Comparison of ENCODE assay signal across 8 mouse cellular contexts in genomic region chr4:150073102-150073473, GRCm38 (mm10). TPM values are rescaled to one million over a fixed set of nuclear protein-coding genes. Genes with fewer than 3 reads are reported as not detected.
A peak's percentile ranks its signal among the peaks of the same experiment; 100 is the strongest.
DNase-seq lines count a peak whose midpoint lies in the region; ATAC-seq and TF ChIP-seq lines count a peak whose summit lies in the region.

No protein-coding gene starts in this region.

- H3K4me2 ChIP-seq in forebrain, embryonic 11.5 days (ENCODE audit: low read depth, low read length, severe bottlenecking): no peak overlapping the region
- H3K4me2 ChIP-seq in forebrain, embryonic 15.5 days (replicated peaks): no peak overlapping the region
- H3K4me2 ChIP-seq in midbrain, postnatal 0 days (ENCODE audit: low read depth, low read length, poor library complexity, severe bottlenecking): no peak overlapping the region

- 12% methylated on average over 8 of the region's 8 CpGs for WGBS in forebrain, embryonic 11.5 days
- WGBS in forebrain, embryonic 15.5 days: 15% methylated on average over 8 of the region's 8 CpGs
- WGBS in bone marrow, adult 2 months: 10% methylated on average over 8 of the region's 8 CpGs
- WGBS in midbrain, postnatal 0 days: 20% methylated on average over 8 of the region's 8 CpGs

- no peaks in the 10 kb centered on the region for H3K9me3 ChIP-seq in forebrain, embryonic 11.5 days (ENCODE audit: control insufficient read depth, low read length)
- H3K9me3 ChIP-seq in forebrain, embryonic 15.5 days: no peaks in the 10 kb centered on the region
- H3K9me3 ChIP-seq in midbrain, postnatal 0 days (ENCODE audit: low read length): no peaks in the 10 kb centered on the region

- H3K36me3 ChIP-seq in forebrain, embryonic 11.5 days (ENCODE audit: control insufficient read depth, insufficient read depth, low read length): no peaks in the 10 kb centered on the region
- H3K36me3 ChIP-seq in forebrain, embryonic 15.5 days: no peaks in the 10 kb centered on the region
- no peaks in the 10 kb centered on the region for H3K36me3 ChIP-seq in midbrain, postnatal 0 days (ENCODE audit: insufficient read depth, low read length)

- peak; percentile 94 for TF ChIP-seq CTCF in bone marrow, adult 2 months (IDR thresholded peaks at IDR 0.05; ENCODE audit: control insufficient read depth, insufficient read depth, low read length)
- peak; percentile 77 for TF ChIP-seq CTCF in midbrain, postnatal 0 days (IDR thresholded peaks at IDR 0.05)

- H3K27ac ChIP-seq in forebrain, embryonic 11.5 days (ENCODE audit: low read depth, low read length): no peak overlapping the region
- H3K27ac ChIP-seq in forebrain, embryonic 15.5 days (replicated peaks): no peak overlapping the region
- H3K27ac ChIP-seq in bone marrow, adult 2 months (ENCODE audit: control insufficient read depth, insufficient read depth, low read depth, low read length, poor library complexity): no peak overlapping the region
- no peak overlapping the region for H3K27ac ChIP-seq in midbrain, postnatal 0 days (ENCODE audit: low read depth, low read length)

- H3K4me1 ChIP-seq in forebrain, embryonic 11.5 days (replicated peaks; ENCODE audit: control insufficient read depth, insufficient read depth, low read length): no peaks in the 10 kb centered on the region; the same call in 1 of the 2 replicates
- no peaks in the 10 kb centered on the region for H3K4me1 ChIP-seq in forebrain, embryonic 15.5 days
- H3K4me1 ChIP-seq in bone marrow, adult 2 months (ENCODE audit: control insufficient read depth, insufficient read depth, low read length): peaks cover 2% of the 10 kb centered on the region; the same call in 1 of the 2 replicates
- H3K4me1 ChIP-seq in midbrain, postnatal 0 days (ENCODE audit: insufficient read depth, low read length): no peaks in the 10 kb centered on the region

- no peaks in the 10 kb centered on the region for H3K27me3 ChIP-seq in forebrain, embryonic 11.5 days (ENCODE audit: control insufficient read depth, insufficient read depth, low read length)
- no peaks in the 10 kb centered on the region for H3K27me3 ChIP-seq in forebrain, embryonic 15.5 days
- H3K27me3 ChIP-seq in midbrain, postnatal 0 days (ENCODE audit: insufficient read depth, low read length): no peaks in the 10 kb centered on the region

- no peak for TF ChIP-seq POLR2A in bone marrow, adult 2 months (IDR thresholded peaks at IDR 0.05; ENCODE audit: borderline replicate concordance, control insufficient read depth, low read depth, low read length)

- H3K4me3 ChIP-seq in forebrain, embryonic 11.5 days (ENCODE audit: low read depth, low read length): no peak overlapping the region
- no peak overlapping the region for H3K4me3 ChIP-seq in forebrain, embryonic 15.5 days
- no peak overlapping the region for H3K4me3 ChIP-seq in bone marrow, adult 2 months (replicated peaks; ENCODE audit: control insufficient read depth, low read depth, low read length)
- no peak overlapping the region for H3K4me3 ChIP-seq in midbrain, postnatal 0 days (ENCODE audit: low read depth, low read length)

- ATAC-seq in forebrain, embryonic 11.5 days (replicated peaks; ENCODE audit: low FRiP score): no peak
- ATAC-seq in forebrain, embryonic 15.5 days (replicated peaks): no peak
- ATAC-seq in hematopoietic stem cell, adult 5-6 weeks (replicated peaks in 1 of 2; ENCODE audit: insufficient read depth in 1 of 2, low FRiP score in 2 of 2, low TSS enrichment in 1 of 2, low read depth in 1 of 2, poor library complexity in 2 of 2, severe bottlenecking in 2 of 2): peak; percentile 57 to 74; a peak in 3 of 4 replicates
- no peak for ATAC-seq in midbrain, postnatal 0 days (ENCODE audit: low FRiP score)

- DNase-seq in forebrain, embryonic 11.5 days (ENCODE audit: low spot score): peak; percentile 75
- DNase-seq in lung, adult 18-20 months: peak; percentile 32 to 54
- no peak for DNase-seq in lung, postnatal 25 days (ENCODE audit: low spot score)
- DNase-seq in midbrain, postnatal 0 days (ENCODE audit: low spot score): peak; percentile 49
- DNase-seq in ovary, postnatal 10 days (ENCODE audit: low spot score): no peak

- no peak overlapping the region for H3K9ac ChIP-seq in forebrain, embryonic 11.5 days (ENCODE audit: low read length)
- H3K9ac ChIP-seq in forebrain, embryonic 15.5 days (replicated peaks): no peak overlapping the region
- H3K9ac ChIP-seq in midbrain, postnatal 0 days (replicated peaks; ENCODE audit: low read length, poor library complexity, severe bottlenecking): no peak overlapping the region

RNA-seq across cellular contexts. Expression of gene Gpr157, which starts 14.1 kb away (rescaled TPM):
- 0.21 and 0.24 TPM in 2 replicates for polyA plus RNA-seq in forebrain, embryonic 11.5 days (2014; fragmentation: Nextera tagmentation; extraction: Ambion mirVana)
- polyA plus RNA-seq in forebrain, embryonic 15.5 days (2015; fragmentation: Nextera tagmentation; extraction: Ambion mirVana): 0.20 and 0.23 TPM in 2 replicates
- 1.6 and 2.0 TPM in 2 replicates for polyA plus RNA-seq in bone marrow, adult 2 months (2011; ENCODE audit: insufficient read depth, insufficient read length, low replicate concordance, missing spikeins)
- 4.0 and 5.7 TPM in 2 replicates for total RNA-seq in hematopoietic stem cell, adult 5-6 weeks (2017)
- 4.4 TPM in 2 replicates for total RNA-seq in midbrain, postnatal 0 days (2014; rRNA removed)
- 0.47 and 0.49 TPM in 2 replicates for polyA plus RNA-seq in midbrain, postnatal 0 days (2015; fragmentation: Nextera tagmentation; extraction: Ambion mirVana)

RNA-seq across cellular contexts. Expression of gene Slc2a5, which starts 46.0 kb away (rescaled TPM):
- 1.1 and 1.8 TPM in 2 replicates for polyA plus RNA-seq in forebrain, embryonic 11.5 days (2014; fragmentation: Nextera tagmentation; extraction: Ambion mirVana)
- 1.9 and 2.4 TPM in 2 replicates for polyA plus RNA-seq in forebrain, embryonic 15.5 days (2015; fragmentation: Nextera tagmentation; extraction: Ambion mirVana)
- 0.62 TPM in 1 of 2 replicates, not detected in the other for polyA plus RNA-seq in bone marrow, adult 2 months (2011; ENCODE audit: insufficient read depth, insufficient read length, low replicate concordance, missing spikeins)
- total RNA-seq in hematopoietic stem cell, adult 5-6 weeks (2017): not detected in 2 replicates
- 1.5 and 4.3 TPM in 2 replicates for total RNA-seq in midbrain, postnatal 0 days (2014; rRNA removed)
- polyA plus RNA-seq in midbrain, postnatal 0 days (2015; fragmentation: Nextera tagmentation; extraction: Ambion mirVana): 2.1 and 3.2 TPM in 2 replicates

Comparison
In these comparisons a context has a peak if more than half of its experiments do, and no peak if none do; other contexts are left out.
1. DNase-seq: peak in forebrain, embryonic 11.5 days (single experiment), lung, adult 18-20 months (2 of 2) and midbrain, postnatal 0 days (single experiment); none in lung, postnatal 25 days (single experiment) and ovary, postnatal 10 days (single experiment).
2. ATAC-seq: peak in hematopoietic stem cell, adult 5-6 weeks (2 of 2); none in forebrain, embryonic 11.5 days (single experiment), forebrain, embryonic 15.5 days (single experiment) and midbrain, postnatal 0 days (single experiment).